Mouse (Mus musculus) forebrain, postnatal 0 days (tissue): Measurements from ENCODE around the gene Spata25. TPM values are rescaled to one million over a fixed set of nuclear protein-coding genes. Genes with fewer than 3 reads are reported as not detected.
"Not testable (repeated sequence)": the region's sequence is repeated elsewhere in the genome, so short reads cannot be mapped to it uniquely, and the experiment has no call there.

Experiments
- ATAC-seq: fragments of 200-750 bp; cut with Nextera tagmentation; 2 replicates; pipeline ENCODE4 v1.8.0; 2017; ENCODE audit warnings: mild to moderate bottlenecking, moderate library complexity
- DNase-seq: peaks from one replicate; pipeline ENCODE4 v3.0.0-alpha.2; 2015
- H3K27ac ChIP-seq: fragments of 300-500 bp; sonication (generic); 2 replicates; pipeline ENCODE4 v1.5.1; 2014; ENCODE audit warnings: low read depth, mild to moderate bottlenecking, antibody characterized with exemption, low read length, moderate library complexity, mixed read lengths
- H3K27me3 ChIP-seq: fragments of 300-500 bp; sonication (generic); 2 replicates; pipeline ENCODE4 v1.6.1; 2014; ENCODE audit warnings: mild to moderate bottlenecking, low read length, mixed read lengths; ENCODE audit not compliant: insufficient read depth
- H3K36me3 ChIP-seq: fragments of 300-500 bp; sonication (generic); 2 replicates; pipeline ENCODE4 v1.6.1; 2014; ENCODE audit warnings: mild to moderate bottlenecking, moderate library complexity; ENCODE audit not compliant: insufficient read depth
- H3K4me1 ChIP-seq: fragments of 300-500 bp; sonication (generic); 2 replicates; pipeline ENCODE4 v1.6.1; 2014; ENCODE audit warnings: antibody characterized with exemption; ENCODE audit not compliant: insufficient read depth
- H3K4me2 ChIP-seq: fragments of 300-500 bp; sonication (generic); 2 replicates; pipeline ENCODE4 v1.6.1; 2014; ENCODE audit warnings: low read depth, mild to moderate bottlenecking, moderate library complexity
- H3K4me3 ChIP-seq: fragments of 300-500 bp; sonication (generic); 2 replicates; pipeline ENCODE4 v1.5.1; 2014; ENCODE audit warnings: low read depth, low read length, mixed read lengths
- H3K9ac ChIP-seq: fragments of 300-500 bp; sonication (generic); 2 replicates; pipeline ENCODE4 v1.6.1; 2014; ENCODE audit warnings: mild to moderate bottlenecking
- H3K9me3 ChIP-seq: fragments of 300-500 bp; sonication (generic); 2 replicates; pipeline ENCODE4 v1.6.1; 2016; ENCODE audit warnings: low read length
- CTCF ChIP-seq: sonication (generic); IDR thresholded peaks from 2 replicates; pipeline ENCODE4 v1.5.1; 2016; ENCODE audit warnings: antibody characterized with exemption, control low read depth, low read depth
- WGBS: fragments of 180-500 bp; shearing (Covaris S2); extraction: QIAGEN DNeasy Blood & Tissue Kit; methylation state at CpG from one replicate; pipeline ENCODE4 v1.1.7; 2014; 5-methylcytosine and 5-hydroxymethylcytosine counted together
- polyA plus RNA-seq: library from polyadenylated mRNA; unstranded; fragments of >200 nt; fragmentation: Nextera tagmentation; extraction: Ambion mirVana; gene quantifications from 2 replicates; pipeline ENCODE4 v1.2.1, GENCODE M21; 2015
- total RNA-seq: library from RNA; depleted of rRNA; stranded (reverse); fragments of >200 nt; gene quantifications from 2 replicates; pipeline ENCODE4 v1.2.3, GENCODE M21; 2014

The Spata25 gene
- total and polyA plus RNA-seq, 2 experiments from 2014 or later, result 1.00 TPM; not detected in 1

DNA sequence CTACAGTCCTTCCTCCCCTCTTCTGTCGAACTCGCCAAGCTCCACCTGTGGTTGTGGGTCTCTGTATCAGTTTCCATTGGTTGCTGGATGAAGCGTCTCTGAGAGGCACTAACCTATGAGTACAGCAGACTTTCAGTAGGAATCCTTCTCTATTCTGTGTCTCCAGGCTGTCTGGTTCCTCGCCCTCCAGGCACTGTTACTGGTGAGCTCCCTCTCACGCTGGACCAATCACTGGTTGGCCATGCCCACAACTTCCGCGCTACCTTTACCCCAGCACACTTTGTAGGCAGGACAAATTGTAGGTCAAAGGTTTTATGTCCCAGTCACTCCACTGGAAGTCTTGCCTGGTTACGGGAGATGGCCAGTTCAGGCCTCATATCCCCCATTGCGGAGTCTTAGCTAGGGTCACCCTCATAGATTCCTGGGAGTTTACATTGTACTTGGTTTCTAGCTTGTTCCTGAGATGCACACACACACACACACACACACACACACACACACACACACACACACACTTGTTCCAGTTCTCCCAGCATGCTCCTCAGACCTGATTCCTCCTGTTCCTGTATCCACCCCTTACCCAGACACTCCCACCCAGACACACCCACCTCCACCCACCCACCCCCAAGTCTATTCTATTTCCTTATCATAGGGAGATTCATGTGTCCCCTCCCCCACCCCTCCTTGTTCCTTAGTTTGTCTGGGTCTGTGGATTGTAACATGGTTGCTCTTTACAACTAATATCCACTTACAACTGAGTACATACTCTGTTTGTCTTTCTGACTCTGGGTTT lies 31.5 kb upstream of the Spata25 start:
- no peak for DNase-seq
- Histone ChIP-seq H3K4me2 (no peak overlapping the region), H3K4me1 (0 out of 2 replicates have a peak, but pooled peaks cover 14% of the 10 kb centered on the region), H3K27me3 (peaks cover 21% of the 10 kb centered on the region), H3K36me3 (no peaks in the 10 kb centered on the region), H3K27ac (no peak overlapping the region), H3K9ac (no peak overlapping the region), H3K4me3 (no peak overlapping the region), H3K9me3 (no peaks in the 10 kb centered on the region)
- no peak for ATAC-seq
- TF ChIP-seq CTCF, result no peak
- 63% methylated on average over 9 of the region's 9 CpGs for WGBS

GRCm38 (mm10) chr2:164859155-164859554 lies 30.8 kb upstream of the Spata25 start:
- Histone ChIP-seq H3K4me1 (0 out of 2 replicates have a peak, but pooled peaks cover 14% of the 10 kb centered on the region), H3K27ac (no peak overlapping the region), H3K9me3 (no peaks in the 10 kb centered on the region), H3K36me3 (no peaks in the 10 kb centered on the region), H3K27me3 (peaks cover 21% of the 10 kb centered on the region), H3K4me3 (no peak overlapping the region), H3K9ac (no peak overlapping the region), H3K4me2 (no peak overlapping the region)
- DNase-seq (no peak), ATAC-seq (no peak)
- WGBS, result 45% methylated on average over 2 of the region's 2 CpGs
- no peak for TF ChIP-seq CTCF

DNA sequence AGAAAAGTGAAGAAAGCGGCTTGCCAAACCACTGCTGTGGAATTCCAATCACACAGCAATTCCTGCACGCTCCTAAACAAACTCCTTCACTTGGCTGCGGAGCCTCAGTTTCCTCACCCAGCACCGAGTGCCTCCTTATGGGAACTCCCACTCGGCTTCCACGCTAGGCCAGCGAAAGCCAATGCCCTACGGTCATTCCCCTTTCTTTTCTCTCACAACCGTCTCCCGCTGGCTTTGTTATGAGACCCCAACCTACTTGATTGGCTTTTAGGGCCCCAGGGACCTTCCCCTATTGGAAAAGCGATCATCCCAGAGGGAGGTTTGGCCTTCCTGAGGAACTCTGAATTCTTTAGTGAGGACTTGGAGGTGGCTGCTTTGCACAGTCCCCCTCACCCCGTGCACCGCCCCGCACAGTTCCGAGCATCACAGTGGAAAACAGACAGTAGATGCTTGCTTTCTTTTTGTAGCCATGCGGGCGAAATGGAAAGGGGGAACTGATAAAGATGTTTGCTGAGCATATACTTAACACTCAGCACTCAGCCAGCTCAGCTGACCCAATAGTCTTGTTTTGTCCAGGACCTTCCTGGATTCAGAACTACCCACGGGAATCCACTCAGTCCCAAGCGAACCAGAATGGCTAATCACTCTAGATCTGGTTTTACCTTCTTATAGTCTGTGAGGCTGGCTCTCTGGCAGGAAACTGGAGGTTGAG lies 29.7 kb upstream of the Spata25 start:
- no peak for TF ChIP-seq CTCF
- H3K4me3 ChIP-seq, result peak overlapping the region; percentile 38
- no peaks in the 10 kb centered on the region for H3K9me3 ChIP-seq
- H3K9ac ChIP-seq, result no peak overlapping the region
- H3K4me2 ChIP-seq, result peak overlapping the region; percentile 81
- 3% methylated on average over 19 of the region's 19 CpGs for WGBS
- H3K27me3 ChIP-seq, result peaks cover 21% of the 10 kb centered on the region
- ATAC-seq, result no peak
- no peak for DNase-seq
- no peaks in the 10 kb centered on the region for H3K36me3 ChIP-seq
- 0 out of 2 replicates have a peak, but pooled peaks cover 14% of the 10 kb centered on the region for H3K4me1 ChIP-seq
- H3K27ac ChIP-seq, result no peak overlapping the region

GRCm38 (mm10) chr2:164857101-164857821 lies 28.9 kb upstream of the Spata25 start, which contains the start of gene Pltp:
TSS of gene Pltp (minus strand) at chr2:164857711.
- no peak within 1 kb of the TSS for H3K27ac ChIP-seq
- peak; percentile 65 for DNase-seq
- WGBS, result 2% methylated on average over 45 of the region's 47 CpGs

DNA sequence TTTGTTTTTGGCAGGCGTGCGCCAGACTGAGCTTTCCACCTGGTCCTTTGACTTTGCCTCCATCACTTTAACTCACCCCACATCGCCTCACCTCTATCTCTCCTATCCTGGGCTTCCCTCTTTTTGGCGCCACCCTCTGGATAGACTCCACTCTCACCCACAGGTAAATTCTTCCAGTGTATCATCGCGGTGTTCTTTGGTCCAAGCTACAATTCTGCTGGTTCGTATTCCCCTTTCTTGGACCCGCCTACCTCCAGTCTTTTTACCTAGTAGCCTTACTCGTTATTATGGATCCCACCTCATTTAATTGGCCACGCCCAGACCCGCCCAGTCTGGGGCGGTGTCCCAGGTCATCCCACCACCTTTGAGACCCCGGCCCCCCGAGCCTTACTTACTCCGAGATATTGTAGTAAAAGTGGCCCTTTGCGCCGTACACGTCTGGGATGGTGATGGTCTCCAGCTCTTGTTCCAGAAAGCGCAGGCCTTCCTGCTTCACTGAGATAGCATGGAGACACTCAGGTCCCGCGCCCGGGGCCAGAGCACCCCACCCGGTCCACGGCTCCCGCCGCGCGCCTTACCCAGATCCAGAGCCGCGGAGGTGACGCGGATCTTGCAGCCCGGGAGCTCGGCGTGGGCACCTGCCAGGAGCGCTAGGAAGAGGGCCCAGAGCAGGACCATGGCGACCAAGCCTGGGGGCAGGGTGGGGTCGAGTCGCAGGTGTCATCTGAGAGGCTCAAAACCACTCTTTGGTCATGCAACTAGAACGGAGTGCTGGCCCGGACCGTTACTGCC lies 28.2 kb upstream of the Spata25 start:
- 2% methylated on average over 42 of the region's 42 CpGs for WGBS

More at GRCm38 (mm10) chr2:164857101-164857821, 28.9 kb upstream of the Spata25 start, which contains the start of gene Pltp:
- H3K9ac ChIP-seq, result peak within 1 kb of the TSS; percentile 40; the same call in 1 of the 2 replicates
- H3K9me3 ChIP-seq, result no peaks in the 10 kb centered on the region
- H3K4me1 ChIP-seq, result 0 out of 2 replicates have a peak, but pooled peaks cover 14% of the 10 kb centered on the region
- peak within 1 kb of the TSS; percentile 38 for H3K4me3 ChIP-seq
- peaks cover 21% of the 10 kb centered on the region for H3K27me3 ChIP-seq
- ATAC-seq, result peak; percentile 82
- no peaks in the 10 kb centered on the region for H3K36me3 ChIP-seq
- no peak for TF ChIP-seq CTCF
- peak within 1 kb of the TSS; percentile 81 for H3K4me2 ChIP-seq

GRCm38 (mm10) chr2:164855572-164855971 lies 27.2 kb upstream of the Spata25 start:
- 73% methylated on average over 5 of the region's 5 CpGs for WGBS
- not testable (repeated sequence) for H3K9ac ChIP-seq, H3K4me3 ChIP-seq, H3K9me3 ChIP-seq, DNase-seq, ATAC-seq, H3K27ac ChIP-seq, H3K36me3 ChIP-seq
- Histone ChIP-seq H3K4me1 (0 out of 2 replicates have a peak, but pooled peaks cover 14% of the 10 kb centered on the region), H3K4me2 (0 out of 2 replicates have a peak overlapping the region, but pooled peaks have one; percentile 81), H3K27me3 (peaks cover 21% of the 10 kb centered on the region)

More for the DNA sequence above, 28.2 kb upstream of the Spata25 start:
- H3K9ac ChIP-seq, result peak overlapping the region; percentile 40; the same call in 1 of the 2 replicates
- H3K27me3 ChIP-seq, result peaks cover 21% of the 10 kb centered on the region
- ATAC-seq, result peak; percentile 24; the same call in 1 of the 2 replicates
- no peak for TF ChIP-seq CTCF
- peak overlapping the region; percentile 38 for H3K4me3 ChIP-seq
- no peak overlapping the region for H3K27ac ChIP-seq
- H3K4me2 ChIP-seq, result peak overlapping the region; percentile 81
- DNase-seq, result no peak
- H3K36me3 ChIP-seq, result no peaks in the 10 kb centered on the region
- no peaks in the 10 kb centered on the region for H3K9me3 ChIP-seq
- H3K4me1 ChIP-seq, result 0 out of 2 replicates have a peak, but pooled peaks cover 14% of the 10 kb centered on the region
